Mouse (Mus musculus): ENCODE results near the gene Plac9b.
"Not testable (repeated sequence)": the region's sequence is repeated elsewhere in the genome, so short reads cannot be mapped to it uniquely, and the experiment has no call there.

Gene Plac9b

GRCm38 (mm10) chr14:26182380-26182779 lies at the start of gene Plac9b:
Gene Plac9b, minus strand, starts transcription at chr14:26182480.
- DNase-seq (ENCODE audit: low read depth, low spot score); H3K27me3 ChIP-seq (ENCODE audit: control insufficient read depth, insufficient read depth, low read length, poor library complexity, severe bottlenecking); H3K36me3 ChIP-seq (ENCODE audit: control insufficient read depth, insufficient read depth, low read length, poor library complexity, severe bottlenecking): not testable (repeated sequence)

GRCm38 (mm10) chr14:26216233-26217000 lies 34.1 kb upstream of the Plac9b start:
- H3K27me3 ChIP-seq (ENCODE audit: control insufficient read depth, insufficient read depth, low read length, poor library complexity, severe bottlenecking); DNase-seq (ENCODE audit: low read depth, low spot score); H3K36me3 ChIP-seq (ENCODE audit: control insufficient read depth, insufficient read depth, low read length, poor library complexity, severe bottlenecking): not testable (repeated sequence)

GRCm38 (mm10) chr14:26206926-26207247 lies 24.6 kb upstream of the Plac9b start, which contains the start of gene Tmem254b:
Gene Tmem254b, minus strand, starts transcription at chr14:26207041.
- not testable (repeated sequence) for DNase-seq (ENCODE audit: low read depth, low spot score); H3K27me3 ChIP-seq (ENCODE audit: control insufficient read depth, insufficient read depth, low read length, poor library complexity, severe bottlenecking); H3K36me3 ChIP-seq (ENCODE audit: control insufficient read depth, insufficient read depth, low read length, poor library complexity, severe bottlenecking)

- H3K27me3 ChIP-seq (ENCODE audit: control insufficient read depth, insufficient read depth, low read length, poor library complexity, severe bottlenecking); DNase-seq (ENCODE audit: low read depth, low spot score); H3K36me3 ChIP-seq (ENCODE audit: control insufficient read depth, insufficient read depth, low read length, poor library complexity, severe bottlenecking): not testable (repeated sequence)
These were observed 24.1 kb upstream of the Plac9b start for GRCm38 (mm10) chr14:26206197-26206925.

GRCm38 (mm10) chr14:26197851-26198250 lies 15.6 kb upstream of the Plac9b start:
- not testable (repeated sequence) for H3K27me3 ChIP-seq (ENCODE audit: control insufficient read depth, insufficient read depth, low read length, poor library complexity, severe bottlenecking); DNase-seq (ENCODE audit: low read depth, low spot score); H3K36me3 ChIP-seq (ENCODE audit: control insufficient read depth, insufficient read depth, low read length, poor library complexity, severe bottlenecking)

- not testable (repeated sequence) for DNase-seq (ENCODE audit: low read depth, low spot score); H3K36me3 ChIP-seq (ENCODE audit: control insufficient read depth, insufficient read depth, low read length, poor library complexity, severe bottlenecking); H3K27me3 ChIP-seq (ENCODE audit: control insufficient read depth, insufficient read depth, low read length, poor library complexity, severe bottlenecking)
These were observed 6.1 kb upstream of the Plac9b start for GRCm38 (mm10) chr14:26188361-26188760.

GRCm38 (mm10) chr14:26186638-26187037 lies 4.4 kb upstream of the Plac9b start:
- DNase-seq (ENCODE audit: low read depth, low spot score); H3K36me3 ChIP-seq (ENCODE audit: control insufficient read depth, insufficient read depth, low read length, poor library complexity, severe bottlenecking); H3K27me3 ChIP-seq (ENCODE audit: control insufficient read depth, insufficient read depth, low read length, poor library complexity, severe bottlenecking): not testable (repeated sequence)

GRCm38 (mm10) chr14:26181660-26182059 lies 620 bp downstream of the Plac9b start:
- DNase-seq (ENCODE audit: low read depth, low spot score); H3K27me3 ChIP-seq (ENCODE audit: control insufficient read depth, insufficient read depth, low read length, poor library complexity, severe bottlenecking); H3K36me3 ChIP-seq (ENCODE audit: control insufficient read depth, insufficient read depth, low read length, poor library complexity, severe bottlenecking): not testable (repeated sequence)

- H3K27me3 ChIP-seq (ENCODE audit: control insufficient read depth, insufficient read depth, low read length, poor library complexity, severe bottlenecking); DNase-seq (ENCODE audit: low read depth, low spot score); H3K36me3 ChIP-seq (ENCODE audit: control insufficient read depth, insufficient read depth, low read length, poor library complexity, severe bottlenecking): not testable (repeated sequence)
These were observed 7.3 kb downstream of the Plac9b start for GRCm38 (mm10) chr14:26175028-26175427.

GRCm38 (mm10) chr14:26173955-26174354 lies 8.3 kb downstream of the Plac9b start:
- not testable (repeated sequence) for H3K27me3 ChIP-seq (ENCODE audit: control insufficient read depth, insufficient read depth, low read length, poor library complexity, severe bottlenecking); DNase-seq (ENCODE audit: low read depth, low spot score); H3K36me3 ChIP-seq (ENCODE audit: control insufficient read depth, insufficient read depth, low read length, poor library complexity, severe bottlenecking)

- H3K36me3 ChIP-seq (ENCODE audit: control insufficient read depth, insufficient read depth, low read length, poor library complexity, severe bottlenecking); DNase-seq (ENCODE audit: low read depth, low spot score); H3K27me3 ChIP-seq (ENCODE audit: control insufficient read depth, insufficient read depth, low read length, poor library complexity, severe bottlenecking): not testable (repeated sequence)
These were observed 17.0 kb downstream of the Plac9b start for GRCm38 (mm10) chr14:26165266-26165665.

GRCm38 (mm10) chr14:26162423-26162822 lies 19.9 kb downstream of the Plac9b start:
- H3K27me3 ChIP-seq (ENCODE audit: control insufficient read depth, insufficient read depth, low read length, poor library complexity, severe bottlenecking); DNase-seq (ENCODE audit: low read depth, low spot score); H3K36me3 ChIP-seq (ENCODE audit: control insufficient read depth, insufficient read depth, low read length, poor library complexity, severe bottlenecking): not testable (repeated sequence)

GRCm38 (mm10) chr14:26161156-26161555 lies 21.1 kb downstream of the Plac9b start:
- H3K36me3 ChIP-seq (ENCODE audit: control insufficient read depth, insufficient read depth, low read length, poor library complexity, severe bottlenecking); H3K27me3 ChIP-seq (ENCODE audit: control insufficient read depth, insufficient read depth, low read length, poor library complexity, severe bottlenecking): not testable (repeated sequence)

GRCm38 (mm10) chr14:26156032-26156431 lies 26.2 kb downstream of the Plac9b start:
- not testable (repeated sequence) for DNase-seq (ENCODE audit: low read depth, low spot score); H3K36me3 ChIP-seq (ENCODE audit: control insufficient read depth, insufficient read depth, low read length, poor library complexity, severe bottlenecking); H3K27me3 ChIP-seq (ENCODE audit: control insufficient read depth, insufficient read depth, low read length, poor library complexity, severe bottlenecking)

More at GRCm38 (mm10) chr14:26161156-26161555, 21.1 kb downstream of the Plac9b start:
- DNase-seq (ENCODE audit: low read depth, low spot score) = not testable (repeated sequence)

- not testable (repeated sequence) for H3K36me3 ChIP-seq (ENCODE audit: control insufficient read depth, insufficient read depth, low read length, poor library complexity, severe bottlenecking); H3K27me3 ChIP-seq (ENCODE audit: control insufficient read depth, insufficient read depth, low read length, poor library complexity, severe bottlenecking); DNase-seq (ENCODE audit: low read depth, low spot score)
These were observed 35.2 kb downstream of the Plac9b start for GRCm38 (mm10) chr14:26147095-26147494.

Measured in splenic B cell, adult 2 months (primary cell).